Mouse (Mus musculus) megakaryocyte, embryonic 14.5 days (primary cell): Measurements from ENCODE around the gene Sh3tc1. TPM values are rescaled to one million over a fixed set of nuclear protein-coding genes. Genes with fewer than 3 reads are reported as not detected.

ENCODE experiments used
- H3K27me3 ChIP-seq: replicated peaks from 2 replicates; pipeline ENCODE3; 2012; ENCODE audit warnings: inconsistent platforms
- H3K36me3 ChIP-seq: replicated peaks from 2 replicates; pipeline ENCODE3; 2012; ENCODE audit warnings: low read length, inconsistent platforms, mixed read lengths
- H3K4me1 ChIP-seq: 2 replicates; pipeline ENCODE4 v1.6.1; 2012; ENCODE audit warnings: inconsistent platforms
- H3K4me3 ChIP-seq: replicated peaks from 2 replicates; pipeline ENCODE3; 2012; ENCODE audit warnings: moderate library complexity, mild to moderate bottlenecking, inconsistent platforms
- H3K9me3 ChIP-seq: 2 replicates; pipeline ENCODE4 v1.6.1; 2012; ENCODE audit warnings: inconsistent platforms
- FLI1 ChIP-seq: IDR thresholded peaks from 2 replicates; pipeline ENCODE4 v1.6.1; 2012; ENCODE audit warnings: low read length, inconsistent platforms, mixed read lengths
- GATA1 ChIP-seq: IDR thresholded peaks from 3 replicates; pipeline ENCODE4 v1.6.1; 2012; ENCODE audit warnings: mixed read lengths, low read length, inconsistent platforms, borderline replicate concordance
- polyA plus RNA-seq: library from polyadenylated mRNA; stranded (reverse); fragments of >175 nt; gene quantifications from 2 replicates; pipeline ENCODE4 v1.2.3, GENCODE M21; 2012; ENCODE audit warnings: low replicate concordance; ENCODE audit not compliant: insufficient read depth

The Sh3tc1 gene
- polyA plus RNA-seq, 1 experiment: 2.6 TPM

GRCm38 (mm10) chr5:35710931-35711330 is 28.9 kb downstream of the Sh3tc1 start:
- Histone ChIP-seq H3K4me1 (peaks cover 30% of the 10 kb centered on the region), H3K36me3 (peaks cover 1% of the 10 kb centered on the region), H3K9me3 (no peaks in the 10 kb centered on the region), H3K4me3 (no peak overlapping the region), H3K27me3 (peaks cover 66% of the 10 kb centered on the region)
- TF ChIP-seq GATA1 (no peak), FLI1 (no peak)

DNA sequence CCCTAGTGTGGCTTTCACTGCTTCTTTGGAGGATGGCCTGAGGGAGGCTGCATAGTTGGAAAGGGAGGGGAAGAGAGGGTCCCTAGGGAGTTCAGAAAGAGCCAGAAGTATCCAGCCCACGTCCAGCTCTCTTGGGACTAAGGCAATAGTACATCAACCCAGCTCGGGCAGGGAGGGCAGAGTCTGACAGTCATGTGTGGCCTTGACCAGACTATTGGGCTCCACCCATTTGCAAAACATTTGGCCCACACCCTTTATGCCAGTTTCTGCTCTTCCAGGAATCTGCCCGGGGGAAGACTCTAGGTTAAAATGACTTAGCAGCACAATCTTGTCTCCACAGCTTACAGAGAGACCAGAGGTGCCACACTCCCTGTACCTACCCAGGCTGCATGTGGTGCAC is 29.3 kb downstream of the Sh3tc1 start:
- Histone ChIP-seq H3K9me3 (no peaks in the 10 kb centered on the region), H3K36me3 (peaks cover 2% of the 10 kb centered on the region), H3K4me1 (peaks cover 30% of the 10 kb centered on the region), H3K4me3 (no peak overlapping the region), H3K27me3 (peaks cover 66% of the 10 kb centered on the region)
- TF ChIP-seq FLI1 (no peak), GATA1 (no peak)

- TF ChIP-seq GATA1 (no peak), FLI1 (no peak)
- Histone ChIP-seq H3K4me1 (peaks cover 12% of the 10 kb centered on the region), H3K4me3 (no peak overlapping the region), H3K27me3 (peaks cover 75% of the 10 kb centered on the region), H3K9me3 (no peaks in the 10 kb centered on the region), H3K36me3 (peaks cover 2% of the 10 kb centered on the region)
Measured at GRCm38 (mm10) chr5:35705411-35705810, 34.4 kb downstream of the Sh3tc1 start.

- peaks cover 77% of the 10 kb centered on the region for H3K27me3 ChIP-seq
- H3K36me3 ChIP-seq: peaks cover 4% of the 10 kb centered on the region
- no peak for TF ChIP-seq GATA1
- TF ChIP-seq FLI1: no peak
Measured at GRCm38 (mm10) chr5:35703814-35704213, 36.0 kb downstream of the Sh3tc1 start.

GRCm38 (mm10) chr5:35703183-35703582 is 36.6 kb downstream of the Sh3tc1 start:
- TF ChIP-seq FLI1 (no peak), GATA1 (no peak)
- no peaks in the 10 kb centered on the region for H3K9me3 ChIP-seq
- H3K36me3 ChIP-seq: peaks cover 4% of the 10 kb centered on the region
- peaks cover 81% of the 10 kb centered on the region for H3K27me3 ChIP-seq
- H3K4me3 ChIP-seq: peak overlapping the region; percentile 57
- no peaks in the 10 kb centered on the region for H3K4me1 ChIP-seq

More at GRCm38 (mm10) chr5:35703814-35704213, 36.0 kb downstream of the Sh3tc1 start:
- H3K4me3 ChIP-seq: no peak overlapping the region
- H3K9me3 ChIP-seq: no peaks in the 10 kb centered on the region
- H3K4me1 ChIP-seq: no peaks in the 10 kb centered on the region

DNA sequence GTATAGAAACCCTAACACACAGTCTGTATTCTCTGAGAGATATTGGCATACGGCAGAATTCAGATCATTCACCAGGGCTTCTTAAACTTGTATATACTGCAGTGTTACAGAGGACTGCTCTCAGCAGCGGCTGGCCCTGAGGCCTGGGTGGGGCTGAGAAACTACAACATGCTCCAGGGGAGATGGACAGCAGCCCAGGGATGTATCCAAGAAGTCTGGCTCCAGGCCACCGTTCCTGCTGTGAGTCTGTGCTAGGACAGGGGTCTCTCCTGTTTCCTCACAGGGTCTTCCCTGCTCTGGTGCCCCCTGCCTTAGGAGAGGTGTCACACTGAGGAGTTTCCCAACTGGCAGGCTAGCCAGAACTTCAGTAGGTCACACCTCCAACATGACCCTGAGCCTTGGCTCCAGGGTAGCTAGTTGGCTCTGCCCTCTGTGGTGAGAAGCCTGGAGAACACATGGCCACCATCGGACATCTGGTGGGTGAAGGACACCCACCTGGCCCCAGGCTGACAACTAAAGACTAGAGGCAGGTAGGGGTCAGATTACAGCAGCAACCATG is 37.1 kb downstream of the Sh3tc1 start:
- Histone ChIP-seq H3K4me3 (no peak overlapping the region), H3K9me3 (no peaks in the 10 kb centered on the region), H3K4me1 (no peaks in the 10 kb centered on the region), H3K36me3 (peaks cover 4% of the 10 kb centered on the region), H3K27me3 (peaks cover 83% of the 10 kb centered on the region)
- TF ChIP-seq FLI1 (no peak), GATA1 (no peak)

DNA sequence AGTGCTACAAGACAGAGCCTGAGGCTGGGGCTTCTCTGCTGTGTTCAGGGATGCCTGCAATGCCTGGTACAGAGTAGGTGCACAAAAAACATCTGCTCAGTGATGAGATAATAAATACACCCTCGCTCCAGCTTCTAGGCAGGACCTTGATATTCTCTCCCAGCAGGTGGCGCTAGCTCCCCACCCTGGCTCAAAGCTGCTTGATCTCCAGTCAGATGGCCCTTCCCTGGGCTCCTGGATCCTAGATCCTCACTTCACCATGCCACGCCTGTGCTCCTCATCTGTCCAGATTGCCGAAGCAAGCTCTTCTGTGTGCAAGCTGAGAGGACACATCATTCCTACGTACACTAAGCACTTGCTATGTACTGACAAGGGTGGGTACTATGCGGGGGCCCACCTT is 38.7 kb downstream of the Sh3tc1 start:
- no peak for TF ChIP-seq GATA1
- no peak for TF ChIP-seq FLI1
- peaks cover 4% of the 10 kb centered on the region for H3K36me3 ChIP-seq

GRCm38 (mm10) chr5:35695815-35696214 is 44.0 kb downstream of the Sh3tc1 start:
- Histone ChIP-seq H3K27me3 (peaks cover 89% of the 10 kb centered on the region), H3K9me3 (no peaks in the 10 kb centered on the region), H3K4me3 (no peak overlapping the region), H3K36me3 (peaks cover 2% of the 10 kb centered on the region), H3K4me1 (no peaks in the 10 kb centered on the region)
- TF ChIP-seq GATA1 (no peak), FLI1 (no peak)

More for the DNA sequence above, 38.7 kb downstream of the Sh3tc1 start:
- H3K9me3 ChIP-seq: no peaks in the 10 kb centered on the region
- peaks cover 88% of the 10 kb centered on the region for H3K27me3 ChIP-seq
- no peak overlapping the region for H3K4me3 ChIP-seq
- H3K4me1 ChIP-seq: no peaks in the 10 kb centered on the region

DNA sequence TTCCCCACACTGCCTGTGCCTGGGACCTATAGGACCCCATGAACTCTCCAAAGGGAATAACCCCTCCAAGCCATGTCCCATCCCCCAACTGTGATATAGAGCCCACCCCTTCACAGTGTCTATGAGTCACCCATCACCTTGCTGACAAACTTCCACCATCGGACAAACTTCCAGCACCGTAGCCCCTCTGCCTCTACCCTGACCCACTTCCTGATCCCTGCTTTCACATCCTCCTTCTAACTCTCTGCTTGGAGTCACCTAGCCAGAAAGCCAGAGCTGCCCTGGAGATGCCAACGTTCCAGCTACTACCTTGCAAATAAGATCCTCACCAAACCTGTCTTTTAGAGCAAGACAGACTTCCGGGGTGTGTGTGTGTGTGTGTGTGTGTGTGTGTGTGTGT is 46.1 kb downstream of the Sh3tc1 start:
- Histone ChIP-seq H3K4me1 (peaks cover 7% of the 10 kb centered on the region; the same call in 1 of the 2 replicates), H3K36me3 (no peaks in the 10 kb centered on the region), H3K9me3 (peaks cover 5% of the 10 kb centered on the region; the same call in 1 of the 2 replicates), H3K4me3 (no peak overlapping the region), H3K27me3 (peaks cover 84% of the 10 kb centered on the region)
- TF ChIP-seq FLI1 (no peak), GATA1 (no peak)

- Histone ChIP-seq H3K4me3 (no peak overlapping the region), H3K9me3 (peaks cover 5% of the 10 kb centered on the region; the same call in 1 of the 2 replicates), H3K4me1 (peaks cover 28% of the 10 kb centered on the region), H3K27me3 (peaks cover 86% of the 10 kb centered on the region), H3K36me3 (no peaks in the 10 kb centered on the region)
- no peak for TF ChIP-seq FLI1
- TF ChIP-seq GATA1: no peak
Measured at GRCm38 (mm10) chr5:35691246-35691645, 48.5 kb downstream of the Sh3tc1 start.
